Mouse (Mus musculus): ENCODE data around the gene Slit1.

DNA sequence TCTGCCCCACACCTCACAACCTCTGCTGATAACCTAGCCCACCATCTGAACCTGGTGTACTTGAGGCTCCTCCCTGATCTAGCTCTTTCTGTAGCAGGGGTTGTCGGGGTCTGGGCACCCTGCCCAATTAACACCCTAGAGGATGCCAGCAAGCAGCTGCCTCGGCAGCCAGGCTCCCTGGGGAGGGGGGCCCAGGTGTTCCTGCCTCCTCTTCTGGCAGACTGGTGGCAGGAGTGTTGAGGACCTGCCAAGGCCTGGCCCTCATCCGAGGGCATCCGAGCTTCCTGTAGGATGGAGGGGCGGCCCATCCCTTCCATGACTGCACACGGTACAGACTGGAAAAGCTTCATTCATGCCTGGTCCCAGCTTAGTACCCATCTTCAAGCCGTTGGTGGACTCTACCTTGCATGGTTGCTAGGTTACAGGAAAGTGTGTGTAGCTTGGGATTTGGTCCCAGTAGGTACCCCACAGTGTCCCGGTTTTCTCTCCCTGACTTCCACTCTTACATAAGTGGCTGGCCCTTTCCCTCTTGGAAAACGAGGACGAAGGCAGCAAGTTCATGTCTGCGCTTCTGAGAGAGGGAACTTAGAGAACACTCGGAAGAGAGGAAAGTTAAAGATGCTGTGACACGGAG is 57.9 kb downstream of the Slit1 start:
- no peak for TF ChIP-seq CTCF (IDR thresholded peaks at IDR 0.05; ENCODE audit: low read depth)
- no peak for TF ChIP-seq EP300 (IDR thresholded peaks at IDR 0.05; ENCODE audit: low read depth)
